ENCODE assay signal across 14 mouse cellular contexts in genomic region chr13:103248102-103249054, GRCm38 (mm10).
DNase-seq lines count a peak whose midpoint lies in the region; ATAC-seq lines count a peak whose summit lies in the region.
"Had no signal": no experiment of that assay in that cellular context is flagged by ENCODE, and none has a peak within 500 bp of the region (broad histone marks: within the 10 kb centered on the region; RNA-seq: fewer than 3 reads in every experiment).

No protein-coding gene starts in this region.

- DNase-seq in lung, postnatal 25 days (ENCODE audit: low spot score) = no peak
- DNase-seq in midbrain, embryonic 11.5 days (ENCODE audit: low spot score, missing footprints) = peak; percentile 91
- DNase-seq in retina, postnatal 1 day = peak; percentile 66
- DNase-seq in thymus, postnatal 14 days = no peak
- no peak for DNase-seq in natural killer cell, adult 2 months (ENCODE audit: low spot score in 2 of 2)
- DNase-seq in frontal cortex, postnatal 25 days (ENCODE audit: low spot score in 2 of 2) = no peak
- DNase-seq: adrenal gland, adult 2 months; layer of hippocampus, adult 9-11 months; lung, postnatal 10 days had no signal

- no peaks in the 10 kb centered on the region for H3K4me1 ChIP-seq in lung, embryonic 16.5 days (replicated peaks; ENCODE audit: control insufficient read depth, insufficient read depth, low read length)
- H3K4me1 ChIP-seq in forebrain, embryonic 15.5 days = peaks cover 10% of the 10 kb centered on the region
- peaks cover 15% of the 10 kb centered on the region for H3K4me1 ChIP-seq in midbrain, embryonic 11.5 days (ENCODE audit: control insufficient read depth, insufficient read depth, low read length)
- H3K4me1 ChIP-seq: heart, embryonic 13.5 days had no signal

- H3K27me3 ChIP-seq in lung, embryonic 16.5 days (ENCODE audit: control insufficient read depth, insufficient read depth, low read depth, low read length) = no peaks in the 10 kb centered on the region
- no peaks in the 10 kb centered on the region for H3K27me3 ChIP-seq in forebrain, embryonic 15.5 days
- no peaks in the 10 kb centered on the region for H3K27me3 ChIP-seq in midbrain, embryonic 11.5 days (ENCODE audit: control insufficient read depth, insufficient read depth, low read length)
- H3K27me3 ChIP-seq: heart, embryonic 13.5 days; Patski had no signal

- no peak overlapping the region for H3K4me2 ChIP-seq in lung, embryonic 16.5 days (ENCODE audit: low read depth, low read length)
- H3K4me2 ChIP-seq in forebrain, embryonic 15.5 days (replicated peaks) = no peak overlapping the region
- H3K4me2 ChIP-seq in midbrain, embryonic 11.5 days = peak overlapping the region; percentile 28; the same call in 1 of the 2 replicates
- H3K4me2 ChIP-seq: heart, embryonic 13.5 days had no signal

- H3K27ac ChIP-seq in lung, embryonic 16.5 days (ENCODE audit: low read length) = no peak overlapping the region
- H3K27ac ChIP-seq in forebrain, embryonic 15.5 days (replicated peaks) = no peak overlapping the region
- H3K27ac ChIP-seq in midbrain, embryonic 11.5 days (ENCODE audit: low read depth, low read length) = no peak overlapping the region
- H3K27ac ChIP-seq: heart, embryonic 13.5 days had no signal

- WGBS in lung, embryonic 16.5 days = 33% methylated on average over 14 of the region's 14 CpGs
- 13% methylated on average over 14 of the region's 14 CpGs for WGBS in forebrain, embryonic 15.5 days
- WGBS in midbrain, embryonic 11.5 days = 16% methylated on average over 14 of the region's 14 CpGs

- ATAC-seq in lung, embryonic 16.5 days (ENCODE audit: low read depth) = 0 out of 2 replicates have a peak, but pooled peaks have one; percentile 43
- peak; percentile 89 for ATAC-seq in forebrain, embryonic 15.5 days (replicated peaks)
- peak; percentile 95 for ATAC-seq in midbrain, embryonic 11.5 days (ENCODE audit: low FRiP score)
- ATAC-seq: intestine, embryonic 16.5 days; Patski had no signal

- no peak overlapping the region for H3K9ac ChIP-seq in lung, embryonic 16.5 days (ENCODE audit: low read length)
- no peak overlapping the region for H3K9ac ChIP-seq in forebrain, embryonic 15.5 days (replicated peaks)
- H3K9ac ChIP-seq in midbrain, embryonic 11.5 days (ENCODE audit: low read length) = peak overlapping the region; percentile 39
- H3K9ac ChIP-seq: heart, embryonic 13.5 days had no signal

- no peaks in the 10 kb centered on the region for H3K9me3 ChIP-seq in lung, embryonic 16.5 days (ENCODE audit: control insufficient read depth, low read length)
- H3K9me3 ChIP-seq in forebrain, embryonic 15.5 days = no peaks in the 10 kb centered on the region
- H3K9me3 ChIP-seq in midbrain, embryonic 11.5 days (ENCODE audit: control insufficient read depth, low read length) = no peaks in the 10 kb centered on the region
- H3K9me3 ChIP-seq: heart, embryonic 13.5 days had no signal

- no peak overlapping the region for H3K4me3 ChIP-seq in lung, embryonic 16.5 days (ENCODE audit: low read length)
- H3K4me3 ChIP-seq in forebrain, embryonic 15.5 days = no peak overlapping the region
- no peak overlapping the region for H3K4me3 ChIP-seq in midbrain, embryonic 11.5 days (ENCODE audit: low read depth, low read length)
- H3K4me3 ChIP-seq: heart, embryonic 13.5 days had no signal

- no peaks in the 10 kb centered on the region for H3K36me3 ChIP-seq in lung, embryonic 16.5 days (ENCODE audit: control insufficient read depth, insufficient read depth, low read length)
- no peaks in the 10 kb centered on the region for H3K36me3 ChIP-seq in forebrain, embryonic 15.5 days
- H3K36me3 ChIP-seq in midbrain, embryonic 11.5 days (ENCODE audit: control insufficient read depth, insufficient read depth, low read length) = no peaks in the 10 kb centered on the region
- H3K36me3 ChIP-seq: heart, embryonic 13.5 days had no signal

Comparison
In these comparisons a context has a peak if more than half of its experiments do, and no peak if none do; other contexts are left out.
1. ATAC-seq: peak in every context shown above with its lines; median percentile 95 in midbrain, embryonic 11.5 days; 89 in forebrain, embryonic 15.5 days; 43 in lung, embryonic 16.5 days.
2. DNase-seq: peak in midbrain, embryonic 11.5 days (single experiment) and retina, postnatal 1 day (single experiment); none in lung, postnatal 25 days (single experiment), thymus, postnatal 14 days (single experiment), natural killer cell, adult 2 months (0 of 2) and frontal cortex, postnatal 25 days (0 of 2).